Mouse (Mus musculus): ENCODE results near the gene BC048679. TPM values are rescaled to one million over a fixed set of nuclear protein-coding genes. Genes with fewer than 3 reads are reported as not detected.

Gene BC048679
- polyA plus RNA-seq (2015; fragmentation: Nextera tagmentation; extraction: Ambion mirVana), result not detected in 2 replicates

- Histone ChIP-seq H3K9ac (no peak within 1 kb of the TSS), H3K27ac (replicated peaks) (no peak within 1 kb of the TSS), H3K4me2 (no peak within 1 kb of the TSS), H3K4me1 (peaks cover 6% of the 10 kb centered on the region), H3K9me3 (no peaks in the 10 kb centered on the region), H3K36me3 (no peaks in the 10 kb centered on the region), H3K4me3 (no peak within 1 kb of the TSS), H3K27me3 (replicated peaks) (peaks cover 52% of the 10 kb centered on the region)
- ATAC-seq (ENCODE audit: extremely low read depth, insufficient number of reproducible peaks, low FRiP score, low TSS enrichment), result no peak
- 33% methylated on average over 7 of the region's 7 CpGs for WGBS
Measured at GRCm38 (mm10) chr7:81498181-81498580, at the start of gene BC048679. BC048679 (minus strand) TSS chr7:81498281.

DNA sequence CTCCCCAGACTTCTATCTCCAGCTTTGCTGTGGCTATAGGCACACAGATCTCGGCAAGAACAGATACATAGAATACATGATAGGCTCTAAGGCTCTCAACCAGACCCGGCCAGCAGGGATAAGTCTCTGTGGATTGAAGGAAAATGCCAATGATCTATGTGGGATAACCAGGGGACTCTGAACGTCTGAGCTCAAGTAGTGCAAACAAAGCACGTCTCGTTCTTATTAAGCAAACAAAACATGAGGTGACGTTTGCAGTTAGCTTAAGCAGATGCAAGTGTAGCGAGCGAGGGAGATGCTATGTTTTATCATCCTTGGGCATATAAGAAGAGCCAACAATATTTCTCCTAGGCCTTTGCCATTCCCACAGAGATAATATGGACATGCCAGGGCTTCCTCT lies 44.9 kb upstream of the BC048679 start:
- 77% methylated on average over 8 of the region's 8 CpGs for WGBS
- Histone ChIP-seq H3K27ac (replicated peaks) (no peak overlapping the region), H3K27me3 (replicated peaks) (no peaks in the 10 kb centered on the region), H3K4me2 (no peak overlapping the region), H3K36me3 (peaks cover 93% of the 10 kb centered on the region), H3K9me3 (no peaks in the 10 kb centered on the region), H3K4me3 (no peak overlapping the region), H3K4me1 (no peaks in the 10 kb centered on the region), H3K9ac (no peak overlapping the region)
- no peak for ATAC-seq (ENCODE audit: extremely low read depth, insufficient number of reproducible peaks, low FRiP score, low TSS enrichment)

DNA sequence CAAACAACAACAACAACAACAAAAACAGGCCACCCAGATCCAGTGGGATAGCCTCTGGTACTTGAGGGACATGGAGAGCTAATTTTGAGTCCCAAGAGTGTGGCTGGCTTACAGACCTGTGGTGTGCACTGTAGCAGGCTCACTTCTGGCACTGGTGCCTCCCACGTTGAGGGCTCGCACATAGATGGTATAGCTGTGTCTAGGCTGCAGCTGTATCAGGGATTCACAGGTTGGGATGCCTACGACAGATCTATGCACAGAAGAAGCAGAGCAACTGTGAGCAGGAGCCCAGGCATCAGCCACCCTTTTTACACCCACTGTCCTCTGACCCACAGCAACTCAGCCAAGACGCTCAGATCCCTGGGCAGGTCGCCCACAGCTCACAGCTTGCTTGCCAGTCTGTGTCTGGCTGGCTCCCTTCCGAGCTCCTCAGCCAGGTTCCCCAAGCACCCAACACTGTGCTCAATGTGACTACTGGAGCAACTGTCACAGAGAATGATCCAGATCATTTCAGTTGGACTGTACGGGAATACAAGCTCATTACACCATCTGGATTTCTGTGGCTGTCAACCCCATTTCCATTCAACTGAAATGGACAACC lies 43.9 kb upstream of the BC048679 start:
- H3K27me3 ChIP-seq (replicated peaks), result no peaks in the 10 kb centered on the region
- 85% methylated on average over 7 of the region's 7 CpGs for WGBS
- H3K4me3 ChIP-seq, result no peak overlapping the region
- peaks cover 92% of the 10 kb centered on the region for H3K36me3 ChIP-seq
- H3K27ac ChIP-seq (replicated peaks), result no peak overlapping the region
- no peak for ATAC-seq (ENCODE audit: extremely low read depth, insufficient number of reproducible peaks, low FRiP score, low TSS enrichment)
- H3K9ac ChIP-seq, result no peak overlapping the region
- H3K9me3 ChIP-seq, result no peaks in the 10 kb centered on the region
- no peak overlapping the region for H3K4me2 ChIP-seq
- no peaks in the 10 kb centered on the region for H3K4me1 ChIP-seq

- H3K9me3 ChIP-seq, result no peaks in the 10 kb centered on the region
- H3K27me3 ChIP-seq (replicated peaks), result no peaks in the 10 kb centered on the region
- H3K27ac ChIP-seq (replicated peaks), result no peak overlapping the region
- H3K4me2 ChIP-seq, result no peak overlapping the region
- WGBS, result 57% methylated on average over 1 of the region's 1 CpGs
- ATAC-seq (ENCODE audit: extremely low read depth, insufficient number of reproducible peaks, low FRiP score, low TSS enrichment), result no peak
- H3K9ac ChIP-seq, result no peak overlapping the region
- H3K36me3 ChIP-seq, result peaks cover 93% of the 10 kb centered on the region
- H3K4me3 ChIP-seq, result no peak overlapping the region
- H3K4me1 ChIP-seq, result no peaks in the 10 kb centered on the region
Measured at GRCm38 (mm10) chr7:81540999-81541398, 42.9 kb upstream of the BC048679 start.

- Histone ChIP-seq H3K36me3 (peaks cover 93% of the 10 kb centered on the region), H3K4me3 (no peak overlapping the region), H3K9ac (no peak overlapping the region), H3K4me1 (no peaks in the 10 kb centered on the region), H3K9me3 (0 out of 2 replicates have a peak, but pooled peaks cover 2% of the 10 kb centered on the region), H3K4me2 (no peak overlapping the region), H3K27ac (replicated peaks) (no peak overlapping the region), H3K27me3 (replicated peaks) (no peaks in the 10 kb centered on the region)
- WGBS, result 36% methylated on average over 2 of the region's 2 CpGs
- no peak for ATAC-seq (ENCODE audit: extremely low read depth, insufficient number of reproducible peaks, low FRiP score, low TSS enrichment)
Measured at GRCm38 (mm10) chr7:81539565-81539964, 41.5 kb upstream of the BC048679 start.

DNA sequence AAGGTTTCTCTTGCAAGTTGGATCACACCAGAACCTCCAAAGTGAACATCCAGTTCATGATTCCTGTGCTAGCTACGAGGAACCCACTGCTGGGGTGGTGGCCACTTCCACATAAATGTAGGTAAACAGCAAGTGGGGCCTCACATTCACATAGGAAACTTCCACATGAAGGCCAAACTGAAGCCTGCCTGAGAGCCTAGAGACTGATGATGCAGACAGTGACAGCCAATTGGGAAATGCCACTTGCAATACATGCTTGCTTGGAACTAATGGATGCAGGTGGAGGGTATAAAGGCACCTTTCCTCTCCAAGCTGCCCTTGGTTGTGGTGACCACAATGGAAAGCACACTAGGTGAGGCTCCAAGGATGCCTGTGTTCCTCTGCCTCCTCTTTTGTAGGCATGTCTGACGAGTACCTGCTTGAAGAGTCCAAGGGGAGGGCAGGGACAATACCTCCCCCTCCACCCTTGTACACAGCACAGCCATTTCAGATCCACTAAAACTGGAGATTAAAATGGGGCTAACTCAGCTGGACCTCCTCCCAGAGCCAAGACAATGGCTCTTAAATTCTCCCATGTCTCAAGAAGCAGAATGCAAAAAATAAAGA lies 40.1 kb upstream of the BC048679 start:
- ATAC-seq (ENCODE audit: extremely low read depth, insufficient number of reproducible peaks, low FRiP score, low TSS enrichment), result no peak

GRCm38 (mm10) chr7:81536478-81536877 lies 38.4 kb upstream of the BC048679 start:
- 90% methylated on average over 4 of the region's 4 CpGs for WGBS
- Histone ChIP-seq H3K4me3 (no peak overlapping the region), H3K4me2 (no peak overlapping the region), H3K4me1 (no peaks in the 10 kb centered on the region), H3K9ac (no peak overlapping the region), H3K36me3 (peaks cover 96% of the 10 kb centered on the region), H3K9me3 (0 out of 2 replicates have a peak, but pooled peaks cover 3% of the 10 kb centered on the region), H3K27ac (replicated peaks) (no peak overlapping the region), H3K27me3 (replicated peaks) (no peaks in the 10 kb centered on the region)
- ATAC-seq (ENCODE audit: extremely low read depth, insufficient number of reproducible peaks, low FRiP score, low TSS enrichment), result no peak

More for the DNA sequence above, 40.1 kb upstream of the BC048679 start:
- Histone ChIP-seq H3K27me3 (replicated peaks) (no peaks in the 10 kb centered on the region), H3K4me1 (no peaks in the 10 kb centered on the region), H3K36me3 (peaks cover 95% of the 10 kb centered on the region), H3K9me3 (0 out of 2 replicates have a peak, but pooled peaks cover 3% of the 10 kb centered on the region), H3K27ac (replicated peaks) (no peak overlapping the region), H3K9ac (no peak overlapping the region), H3K4me3 (no peak overlapping the region), H3K4me2 (no peak overlapping the region)
- 67% methylated on average over 2 of the region's 2 CpGs for WGBS

GRCm38 (mm10) chr7:81531462-81531861 lies 33.4 kb upstream of the BC048679 start:
- no peak for ATAC-seq (ENCODE audit: extremely low read depth, insufficient number of reproducible peaks, low FRiP score, low TSS enrichment)
- Histone ChIP-seq H3K4me3 (no peak overlapping the region), H3K9ac (no peak overlapping the region), H3K4me1 (0 out of 2 replicates have a peak, but pooled peaks cover under 1% of the 10 kb centered on the region), H3K36me3 (peaks cover 98% of the 10 kb centered on the region), H3K4me2 (no peak overlapping the region), H3K27me3 (replicated peaks) (no peaks in the 10 kb centered on the region), H3K9me3 (0 out of 2 replicates have a peak, but pooled peaks cover 3% of the 10 kb centered on the region), H3K27ac (replicated peaks) (no peak overlapping the region)
- 81% methylated on average over 1 of the region's 1 CpGs for WGBS

GRCm38 (mm10) chr7:81528918-81529317 lies 30.8 kb upstream of the BC048679 start:
- 89% methylated on average over 8 of the region's 8 CpGs for WGBS
- H3K9ac ChIP-seq, result no peak overlapping the region
- H3K36me3 ChIP-seq, result peaks cover 90% of the 10 kb centered on the region
- no peaks in the 10 kb centered on the region for H3K27me3 ChIP-seq (replicated peaks)
- no peak overlapping the region for H3K4me2 ChIP-seq
- H3K4me1 ChIP-seq, result peaks cover 18% of the 10 kb centered on the region
- no peaks in the 10 kb centered on the region for H3K9me3 ChIP-seq
- ATAC-seq (ENCODE audit: extremely low read depth, insufficient number of reproducible peaks, low FRiP score, low TSS enrichment), result no peak
- no peak overlapping the region for H3K4me3 ChIP-seq
- H3K27ac ChIP-seq (replicated peaks), result no peak overlapping the region

GRCm38 (mm10) chr7:81523663-81524017 lies 25.6 kb upstream of the BC048679 start:
- peak overlapping the region; percentile 89 for H3K9ac ChIP-seq
- peak overlapping the region; percentile 92 for H3K4me2 ChIP-seq
- H3K4me1 ChIP-seq, result peaks cover 25% of the 10 kb centered on the region
- WGBS, result 7% methylated on average over 13 of the region's 13 CpGs
- peak overlapping the region; percentile 95 for H3K27ac ChIP-seq (replicated peaks)
- H3K27me3 ChIP-seq (replicated peaks), result no peaks in the 10 kb centered on the region
- H3K36me3 ChIP-seq, result peaks cover 37% of the 10 kb centered on the region
- no peak for ATAC-seq (ENCODE audit: extremely low read depth, insufficient number of reproducible peaks, low FRiP score, low TSS enrichment)
- peak overlapping the region; percentile 75 for H3K4me3 ChIP-seq
- no peaks in the 10 kb centered on the region for H3K9me3 ChIP-seq

- Histone ChIP-seq H3K27ac (replicated peaks) (peak overlapping the region; percentile 95), H3K4me1 (peaks cover 25% of the 10 kb centered on the region), H3K9me3 (no peaks in the 10 kb centered on the region), H3K9ac (peak overlapping the region; percentile 89), H3K36me3 (peaks cover 32% of the 10 kb centered on the region), H3K4me2 (peak overlapping the region; percentile 92), H3K27me3 (replicated peaks) (no peaks in the 10 kb centered on the region), H3K4me3 (peak overlapping the region; percentile 75)
- WGBS, result under 1% methylated on average over 31 of the region's 31 CpGs
- peak; percentile 92 for ATAC-seq (ENCODE audit: extremely low read depth, insufficient number of reproducible peaks, low FRiP score, low TSS enrichment)
Measured at GRCm38 (mm10) chr7:81523008-81523662, 25.1 kb upstream of the BC048679 start.
